Mouse (Mus musculus): ENCODE measurements around the gene Nrl.
A peak's percentile ranks its signal among the peaks of the same experiment; 100 is the strongest.

DNA sequence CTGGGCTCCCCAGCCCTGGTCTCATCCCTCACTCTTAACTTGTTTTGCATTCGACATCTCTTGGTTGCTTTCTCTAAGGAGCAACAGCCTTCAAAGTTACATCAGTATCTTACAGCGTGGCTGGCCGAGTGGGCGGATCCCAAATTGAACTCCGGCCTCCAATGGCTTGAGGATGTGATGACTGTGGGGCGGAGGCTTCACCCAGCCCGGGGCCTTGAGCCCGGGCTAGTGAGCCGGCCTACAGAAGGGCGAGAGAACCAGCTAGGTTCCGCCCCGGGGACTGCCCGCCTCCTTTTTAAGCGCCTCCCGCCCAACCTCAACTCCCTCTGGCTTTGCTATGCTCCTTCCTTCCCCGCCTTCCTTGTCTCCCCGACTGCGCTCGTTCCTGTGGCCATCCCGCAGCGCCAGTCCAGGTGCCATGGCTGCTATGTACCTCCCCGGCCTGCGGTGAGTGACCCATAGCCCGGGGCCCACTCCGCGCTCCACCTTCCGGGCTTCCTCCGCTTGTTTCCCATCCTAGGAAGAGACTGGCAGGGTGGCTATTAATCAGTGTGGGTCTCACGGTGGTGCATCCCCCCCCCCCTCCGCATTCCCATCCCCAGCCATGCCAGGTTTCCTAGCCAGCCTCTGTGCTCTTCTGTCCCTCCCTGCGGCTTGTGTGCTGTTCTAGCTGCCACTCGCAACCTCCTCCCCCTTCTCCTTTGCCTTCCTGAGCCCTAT is 15.4 kb upstream of the Nrl start, which contains the start of gene Pck2:
- TF ChIP-seq CTCF (IDR thresholded peaks at IDR 0.05; ENCODE audit: insufficient read depth, low read depth, low read length) (no peak), POLR2A (IDR thresholded peaks at IDR 0.05; ENCODE audit: insufficient read depth, low read depth, low read length) (peak; percentile 52)

Measured in olfactory bulb, adult 2 months (tissue).